Mouse (Mus musculus) neural tube, embryonic 12.5 days (tissue): ENCODE measurements at regions not wholly inside any gene's neighbourhood (a gene's known extent, or its start where the extent isn't known, plus 50 kb on each side); places are given as distances from the start of the nearest gene placed in this dataset.

ENCODE experiments used
- ATAC-seq: fragments of 200-750 bp; cut with Nextera tagmentation; 2 replicates; pipeline ENCODE4 v1.8.0; 2017; ENCODE audit warnings: low read depth, mild to moderate bottlenecking, moderate TSS enrichment, moderate library complexity; ENCODE audit not compliant: low FRiP score
- H3K27ac ChIP-seq: fragments of 300-500 bp; sonication (generic); 2 replicates; pipeline ENCODE4 v1.5.1; 2016
- H3K27me3 ChIP-seq: fragments of 300-500 bp; sonication (generic); replicated peaks from 2 replicates; pipeline ENCODE4 v1.6.1; 2016; ENCODE audit warnings: mild to moderate bottlenecking
- H3K36me3 ChIP-seq: fragments of 300-500 bp; sonication (generic); 2 replicates; pipeline ENCODE4 v1.6.1; 2016; ENCODE audit warnings: mild to moderate bottlenecking
- H3K4me1 ChIP-seq: fragments of 300-500 bp; sonication (generic); 2 replicates; pipeline ENCODE4 v1.6.1; 2016
- H3K4me2 ChIP-seq: fragments of 300-500 bp; sonication (generic); replicated peaks from 2 replicates; pipeline ENCODE4 v1.6.1; 2016; ENCODE audit warnings: mild to moderate bottlenecking
- H3K4me3 ChIP-seq: fragments of 300-500 bp; sonication (generic); 2 replicates; pipeline ENCODE4 v1.5.1; 2016
- H3K9ac ChIP-seq: fragments of 300-500 bp; sonication (generic); 2 replicates; pipeline ENCODE4 v1.6.1; 2016; ENCODE audit warnings: mild to moderate bottlenecking
- H3K9me3 ChIP-seq: fragments of 300-500 bp; sonication (generic); 2 replicates; pipeline ENCODE4 v1.6.1; 2016; ENCODE audit warnings: mild to moderate bottlenecking
- WGBS: fragments of 180-500 bp; shearing (Covaris S2); methylation state at CpG from one replicate; pipeline ENCODE4 v1.1.7; 2016; 5-methylcytosine and 5-hydroxymethylcytosine counted together

DNA sequence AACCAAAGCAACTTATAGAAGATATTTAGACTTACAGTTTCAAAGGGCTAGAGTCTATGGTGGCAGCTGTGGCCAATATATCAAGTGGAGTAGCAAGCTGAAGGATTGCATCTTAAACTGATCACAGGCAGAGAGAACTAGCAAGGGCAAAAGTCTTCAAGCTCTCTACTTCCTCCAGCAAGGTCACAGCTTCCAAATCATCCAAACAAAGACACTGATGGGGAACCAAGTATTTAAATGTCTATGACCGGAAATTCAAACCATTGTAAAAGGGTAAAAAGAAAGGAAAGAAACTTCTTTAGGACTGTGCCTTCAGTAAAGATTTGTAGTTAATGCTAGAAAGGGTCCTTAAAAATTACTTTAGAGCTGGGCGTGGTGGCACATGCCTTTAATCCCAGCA is 149.4 kb upstream of the Cwc22 start:
- Histone ChIP-seq H3K4me1 (no peaks in the 10 kb centered on the region), H3K4me3 (no peak overlapping the region), H3K27ac (no peak overlapping the region), H3K9ac (no peak overlapping the region), H3K4me2 (no peak overlapping the region), H3K9me3 (no peaks in the 10 kb centered on the region), H3K36me3 (no peaks in the 10 kb centered on the region), H3K27me3 (no peaks in the 10 kb centered on the region)
- 91% methylated on average over 2 of the region's 2 CpGs for WGBS
- ATAC-seq, result no peak

DNA sequence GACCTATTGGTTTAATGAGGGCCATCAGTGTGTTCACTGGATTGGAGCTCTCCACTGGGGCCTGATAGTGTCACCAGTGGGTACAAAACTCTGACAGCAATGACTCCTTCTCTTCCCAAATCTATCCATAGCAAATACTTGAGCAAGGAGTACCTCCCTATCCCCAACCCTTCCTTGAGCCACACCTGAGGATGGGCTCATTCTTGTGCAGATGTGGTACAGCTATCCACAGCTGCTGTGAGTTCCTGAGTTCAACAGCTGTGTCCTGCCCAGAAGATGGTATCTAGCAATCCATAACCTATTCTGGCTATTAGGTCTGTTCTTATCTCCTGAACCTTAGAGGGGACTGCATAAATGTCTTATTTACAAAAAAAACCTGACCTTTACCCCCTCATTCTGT is 148.7 kb upstream of the Cwc22 start:
- no peaks in the 10 kb centered on the region for H3K4me1 ChIP-seq
- H3K9ac ChIP-seq, result no peak overlapping the region
- no peaks in the 10 kb centered on the region for H3K36me3 ChIP-seq
- H3K27me3 ChIP-seq, result no peaks in the 10 kb centered on the region
- no peak overlapping the region for H3K4me3 ChIP-seq
- no peaks in the 10 kb centered on the region for H3K9me3 ChIP-seq
- H3K27ac ChIP-seq, result no peak overlapping the region
- H3K4me2 ChIP-seq, result no peak overlapping the region
- no peak for ATAC-seq

- Histone ChIP-seq H3K4me3 (no peak overlapping the region), H3K36me3 (no peaks in the 10 kb centered on the region), H3K9ac (no peak overlapping the region), H3K9me3 (no peaks in the 10 kb centered on the region), H3K27ac (no peak overlapping the region), H3K27me3 (no peaks in the 10 kb centered on the region), H3K4me1 (no peaks in the 10 kb centered on the region), H3K4me2 (no peak overlapping the region; the same call in 1 of the 2 replicates)
- ATAC-seq, result peak; percentile 73
- WGBS, result 25% methylated on average over 16 of the region's 16 CpGs
These were observed 118.3 kb upstream of the Cwc22 start for GRCm38 (mm10) chr2:78064321-78065037.

DNA sequence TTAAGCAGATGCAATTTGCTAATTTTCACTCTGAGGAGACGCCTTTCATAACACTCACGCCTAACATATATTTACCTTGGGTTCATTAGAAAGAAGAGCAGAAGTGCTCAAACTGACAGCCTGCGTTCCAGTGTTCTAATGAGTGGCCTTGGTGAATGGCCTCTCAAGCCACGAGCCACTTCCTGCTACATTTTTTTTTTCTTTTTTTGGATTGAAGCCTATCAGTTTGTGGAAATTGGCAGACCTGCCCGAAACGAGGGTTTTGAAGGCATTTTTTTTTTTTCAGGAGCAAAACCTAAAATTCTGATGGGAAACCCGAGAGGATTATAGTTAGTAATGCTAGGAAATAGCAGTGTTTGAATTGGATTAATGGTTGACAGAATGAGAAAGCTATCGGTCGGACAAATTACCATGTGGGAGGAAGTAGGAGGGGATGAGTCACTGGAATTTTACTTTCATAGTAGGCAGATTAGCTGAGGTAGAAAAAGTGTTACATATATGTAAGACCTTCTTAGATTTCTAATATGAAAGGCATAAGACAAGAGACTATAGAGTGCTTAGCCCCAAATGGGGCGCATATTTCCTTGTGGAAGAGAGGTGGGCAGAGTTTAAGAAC is 113.7 kb upstream of the Cwc22 start:
- ATAC-seq, result no peak
- H3K4me1 ChIP-seq, result no peaks in the 10 kb centered on the region
- H3K27ac ChIP-seq, result no peak overlapping the region
- H3K4me2 ChIP-seq, result no peak overlapping the region
- no peaks in the 10 kb centered on the region for H3K27me3 ChIP-seq
- H3K9me3 ChIP-seq, result no peaks in the 10 kb centered on the region
- H3K4me3 ChIP-seq, result no peak overlapping the region
- WGBS, result 87% methylated on average over 10 of the region's 10 CpGs
- no peaks in the 10 kb centered on the region for H3K36me3 ChIP-seq
- H3K9ac ChIP-seq, result no peak overlapping the region

DNA sequence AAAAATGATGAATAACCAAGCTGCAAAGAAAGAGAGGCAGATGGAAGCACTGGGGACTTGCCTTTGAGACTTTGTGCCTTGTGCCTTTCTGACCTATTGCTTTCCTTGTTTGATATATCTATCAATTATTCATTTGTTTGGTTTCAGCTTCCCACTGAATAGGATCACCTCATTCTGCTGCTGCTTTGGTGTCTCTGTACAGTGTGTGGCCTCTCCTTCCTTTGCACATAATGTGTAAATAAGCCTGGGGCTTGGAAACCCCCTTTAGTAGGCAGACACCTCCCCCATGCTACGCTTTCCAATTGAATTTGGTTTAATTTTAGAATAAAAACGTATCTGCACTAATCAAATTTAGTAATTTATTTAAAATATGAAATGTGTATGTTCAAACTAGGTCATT is 112.8 kb upstream of the Cwc22 start:
- H3K36me3 ChIP-seq, result no peaks in the 10 kb centered on the region
- no peaks in the 10 kb centered on the region for H3K4me1 ChIP-seq
- WGBS, result 63% methylated on average over 2 of the region's 2 CpGs
- ATAC-seq, result no peak
- H3K4me2 ChIP-seq, result no peak overlapping the region
- H3K27ac ChIP-seq, result no peak overlapping the region
- no peak overlapping the region for H3K9ac ChIP-seq
- H3K9me3 ChIP-seq, result no peaks in the 10 kb centered on the region
- H3K27me3 ChIP-seq, result no peaks in the 10 kb centered on the region
- H3K4me3 ChIP-seq, result no peak overlapping the region

- no peaks in the 10 kb centered on the region for H3K36me3 ChIP-seq
- no peak overlapping the region for H3K9ac ChIP-seq
- no peak for ATAC-seq
- H3K27ac ChIP-seq, result no peak overlapping the region
- H3K27me3 ChIP-seq, result no peaks in the 10 kb centered on the region
- no peaks in the 10 kb centered on the region for H3K9me3 ChIP-seq
- H3K4me2 ChIP-seq, result no peak overlapping the region
- no peak overlapping the region for H3K4me3 ChIP-seq
- peaks cover 3% of the 10 kb centered on the region; the same call in 1 of the 2 replicates for H3K4me1 ChIP-seq
- 76% methylated on average over 3 of the region's 3 CpGs for WGBS
These were observed 107.7 kb upstream of the Cwc22 start for GRCm38 (mm10) chr2:78053910-78054309.

GRCm38 (mm10) chr2:78050542-78050941 is 104.4 kb upstream of the Cwc22 start:
- no peaks in the 10 kb centered on the region for H3K9me3 ChIP-seq
- no peak overlapping the region for H3K9ac ChIP-seq
- H3K27ac ChIP-seq, result no peak overlapping the region
- no peaks in the 10 kb centered on the region for H3K36me3 ChIP-seq
- peaks cover 8% of the 10 kb centered on the region; the same call in 1 of the 2 replicates for H3K4me1 ChIP-seq
- no peak overlapping the region for H3K4me3 ChIP-seq
- ATAC-seq, result no peak
- no peaks in the 10 kb centered on the region for H3K27me3 ChIP-seq
- 95% methylated on average over 7 of the region's 7 CpGs for WGBS
- H3K4me2 ChIP-seq, result no peak overlapping the region

DNA sequence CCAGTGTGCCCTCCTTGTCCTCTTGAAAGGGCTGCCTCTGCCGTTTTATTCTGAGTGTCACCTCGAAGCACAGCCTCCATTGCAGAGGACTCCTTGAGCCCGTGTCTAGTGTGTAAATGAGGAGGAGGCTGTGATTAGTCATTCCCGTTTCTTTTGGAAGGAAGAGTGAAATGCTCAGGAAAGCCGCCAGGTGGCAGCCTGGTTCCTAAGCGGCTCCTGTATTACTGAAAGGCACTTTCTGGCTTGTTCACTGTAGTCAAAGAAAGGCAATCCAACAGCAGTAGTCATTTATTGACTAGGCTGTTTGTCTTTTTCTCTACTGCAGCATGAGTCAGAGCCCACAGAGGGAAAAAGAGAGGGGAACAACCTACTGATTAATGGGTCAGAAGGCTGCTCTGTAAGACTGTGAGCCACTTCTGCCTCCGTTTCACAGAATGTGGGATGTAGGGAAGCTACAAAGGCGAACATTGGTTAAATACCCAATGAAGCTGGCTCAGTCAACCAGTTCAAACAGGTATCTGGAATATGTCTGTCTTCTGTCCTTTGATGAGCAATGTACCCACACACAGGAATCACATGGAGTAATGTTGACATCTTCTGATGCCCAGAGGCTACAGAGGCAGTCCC is 103.2 kb upstream of the Cwc22 start:
- ATAC-seq, result peak; percentile 85
- H3K36me3 ChIP-seq, result no peaks in the 10 kb centered on the region
- 16% methylated on average over 8 of the region's 8 CpGs for WGBS
- no peaks in the 10 kb centered on the region for H3K9me3 ChIP-seq
- H3K4me1 ChIP-seq, result peaks cover 8% of the 10 kb centered on the region; the same call in 1 of the 2 replicates
- H3K27me3 ChIP-seq, result no peaks in the 10 kb centered on the region
- H3K4me2 ChIP-seq, result peak overlapping the region; percentile 56
- no peak overlapping the region for H3K4me3 ChIP-seq
- H3K27ac ChIP-seq, result no peak overlapping the region
- no peak overlapping the region for H3K9ac ChIP-seq

GRCm38 (mm10) chr2:78048706-78049055 is 102.5 kb upstream of the Cwc22 start:
- Histone ChIP-seq H3K27ac (no peak overlapping the region), H3K4me3 (no peak overlapping the region), H3K9me3 (no peaks in the 10 kb centered on the region), H3K4me2 (peak overlapping the region; percentile 56), H3K36me3 (no peaks in the 10 kb centered on the region), H3K9ac (no peak overlapping the region), H3K4me1 (peaks cover 8% of the 10 kb centered on the region; the same call in 1 of the 2 replicates), H3K27me3 (no peaks in the 10 kb centered on the region)
- 65% methylated on average over 6 of the region's 6 CpGs for WGBS
- ATAC-seq, result peak; percentile 41

GRCm38 (mm10) chr2:78048030-78048705 is 102.0 kb upstream of the Cwc22 start:
- 51% methylated on average over 11 of the region's 11 CpGs for WGBS
- Histone ChIP-seq H3K27ac (no peak overlapping the region), H3K27me3 (no peaks in the 10 kb centered on the region), H3K4me1 (peaks cover 8% of the 10 kb centered on the region; the same call in 1 of the 2 replicates), H3K9me3 (no peaks in the 10 kb centered on the region), H3K4me3 (no peak overlapping the region), H3K9ac (no peak overlapping the region), H3K36me3 (no peaks in the 10 kb centered on the region), H3K4me2 (peak overlapping the region; percentile 56)
- ATAC-seq, result peak; percentile 52

DNA sequence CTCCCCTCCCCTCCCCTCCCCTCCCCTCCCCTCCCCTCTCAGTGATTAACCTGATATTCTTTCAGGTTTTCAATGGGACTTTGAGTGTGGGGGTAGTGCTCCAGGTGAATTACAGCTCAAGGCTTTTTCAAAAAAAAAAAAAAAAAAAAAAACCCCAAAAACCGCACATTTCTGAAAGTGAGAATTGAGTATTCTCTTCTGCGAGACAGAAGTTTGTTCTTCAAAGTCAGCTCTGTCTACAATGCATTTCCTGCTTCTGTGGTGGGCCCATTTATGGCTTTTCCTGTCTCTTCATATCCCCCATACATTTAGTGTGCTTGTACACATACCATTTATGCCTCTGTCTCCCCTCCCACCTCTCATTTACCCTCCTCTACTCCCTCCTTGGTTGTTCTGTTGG is 81.1 kb upstream of the Cwc22 start:
- no peak overlapping the region for H3K27ac ChIP-seq
- WGBS, result 89% methylated on average over 2 of the region's 2 CpGs
- no peak for ATAC-seq

DNA sequence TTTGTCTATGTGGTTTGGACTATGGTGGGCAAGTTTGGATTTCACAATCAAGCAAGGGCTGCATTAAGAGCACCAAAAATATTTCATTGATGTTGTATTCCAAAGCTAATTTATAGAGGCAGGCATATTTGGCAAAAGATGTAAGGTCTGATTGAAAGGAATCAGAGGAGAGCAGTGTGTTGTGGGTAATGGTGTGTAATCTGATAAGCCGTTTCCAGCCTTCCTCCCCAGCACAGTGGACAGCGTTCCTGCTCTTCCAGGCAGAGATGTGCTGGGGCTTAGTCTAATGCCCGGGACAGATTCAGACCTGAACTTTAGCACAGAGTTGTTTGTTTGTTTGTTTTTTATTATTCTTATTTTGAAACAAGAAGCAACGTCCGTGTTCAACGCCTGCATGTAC is 80.6 kb upstream of the Cwc22 start:
- 74% methylated on average over 6 of the region's 6 CpGs for WGBS
- H3K36me3 ChIP-seq, result no peaks in the 10 kb centered on the region
- H3K4me1 ChIP-seq, result no peaks in the 10 kb centered on the region
- H3K4me2 ChIP-seq, result no peak overlapping the region
- H3K9ac ChIP-seq, result no peak overlapping the region
- no peak for ATAC-seq
- no peaks in the 10 kb centered on the region for H3K27me3 ChIP-seq
- H3K4me3 ChIP-seq, result no peak overlapping the region
- H3K9me3 ChIP-seq, result no peaks in the 10 kb centered on the region
- H3K27ac ChIP-seq, result no peak overlapping the region

More for the DNA sequence above, 81.1 kb upstream of the Cwc22 start:
- Histone ChIP-seq H3K27me3 (no peaks in the 10 kb centered on the region), H3K9me3 (no peaks in the 10 kb centered on the region), H3K9ac (no peak overlapping the region), H3K4me3 (no peak overlapping the region), H3K36me3 (no peaks in the 10 kb centered on the region), H3K4me1 (no peaks in the 10 kb centered on the region), H3K4me2 (no peak overlapping the region)
